Mouse (Mus musculus): ENCODE results near the gene Phf21b. TPM values are rescaled to one million over a fixed set of nuclear protein-coding genes. Genes with fewer than 3 reads are reported as not detected.
A peak's percentile ranks its signal among the peaks of the same experiment; 100 is the strongest.

The Phf21b gene
- total and polyA plus RNA-seq, 2 experiments from 2014 or later, result 2.5 to 29.7 TPM

GRCm38 (mm10) chr15:84815171-84815570, 40.7 kb downstream of the Phf21b start:
- Histone ChIP-seq H3K9ac (replicated peaks; ENCODE audit: low read length) (no peak overlapping the region), H3K4me1 (ENCODE audit: insufficient read depth, low read length) (peaks cover 31% of the 10 kb centered on the region), H3K4me3 (ENCODE audit: low read length) (no peak overlapping the region), H3K4me2 (ENCODE audit: low read depth, low read length) (no peak overlapping the region), H3K27me3 (ENCODE audit: insufficient read depth, low read length) (no peaks in the 10 kb centered on the region), H3K27ac (peak overlapping the region; percentile 27; the same call in 1 of the 2 replicates), H3K36me3 (ENCODE audit: insufficient read depth, low read length) (no peaks in the 10 kb centered on the region), H3K9me3 (ENCODE audit: low read length) (no peaks in the 10 kb centered on the region)
- ATAC-seq, result no peak
- no peak for TF ChIP-seq CTCF (IDR thresholded peaks at IDR 0.05; ENCODE audit: low read depth)
- WGBS, result 10% methylated on average over 4 of the region's 4 CpGs
- DNase-seq (ENCODE audit: low spot score), result peak; percentile 67

GRCm38 (mm10) chr15:84812831-84813357, 43.0 kb downstream of the Phf21b start:
- Histone ChIP-seq H3K4me1 (ENCODE audit: insufficient read depth, low read length) (peaks cover 31% of the 10 kb centered on the region), H3K4me3 (ENCODE audit: low read length) (no peak overlapping the region), H3K27me3 (ENCODE audit: insufficient read depth, low read length) (no peaks in the 10 kb centered on the region), H3K27ac (peak overlapping the region; percentile 68), H3K9me3 (ENCODE audit: low read length) (no peaks in the 10 kb centered on the region), H3K36me3 (ENCODE audit: insufficient read depth, low read length) (no peaks in the 10 kb centered on the region), H3K9ac (replicated peaks; ENCODE audit: low read length) (peak overlapping the region; percentile 33; the same call in 1 of the 2 replicates), H3K4me2 (ENCODE audit: low read depth, low read length) (peak overlapping the region; percentile 5; the same call in 1 of the 2 replicates)
- 21% methylated on average over 11 of the region's 11 CpGs for WGBS
- no peak for TF ChIP-seq CTCF (IDR thresholded peaks at IDR 0.05; ENCODE audit: low read depth)
- peak; percentile 70 for DNase-seq (ENCODE audit: low spot score)
- ATAC-seq, result peak; percentile 68

DNA sequence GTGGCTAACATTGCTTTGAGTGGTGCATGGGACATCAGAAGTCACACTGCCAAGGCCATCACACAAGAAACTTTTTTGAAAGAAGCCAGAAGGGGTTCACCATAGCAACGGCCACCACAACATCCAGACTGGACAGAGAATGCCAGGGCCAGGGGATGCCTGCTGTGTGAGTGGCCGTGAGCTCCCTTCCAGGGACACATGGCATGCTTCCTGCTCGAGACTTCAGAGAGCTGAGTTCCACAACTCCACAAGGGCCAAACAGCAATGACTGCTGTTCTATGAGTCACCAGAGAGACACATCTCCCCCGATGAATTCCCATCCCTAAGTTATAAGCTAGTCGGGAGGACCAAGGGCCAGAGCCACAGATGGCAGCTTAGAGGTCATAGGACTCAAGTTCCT, 44.7 kb downstream of the Phf21b start:
- H3K4me1 ChIP-seq (ENCODE audit: insufficient read depth, low read length), result peaks cover 31% of the 10 kb centered on the region
- no peaks in the 10 kb centered on the region for H3K27me3 ChIP-seq (ENCODE audit: insufficient read depth, low read length)
- H3K4me2 ChIP-seq (ENCODE audit: low read depth, low read length), result no peak overlapping the region
- ATAC-seq, result peak; percentile 28
- no peak overlapping the region for H3K4me3 ChIP-seq (ENCODE audit: low read length)
- no peaks in the 10 kb centered on the region for H3K36me3 ChIP-seq (ENCODE audit: insufficient read depth, low read length)
- TF ChIP-seq CTCF (IDR thresholded peaks at IDR 0.05; ENCODE audit: low read depth), result no peak
- no peak overlapping the region for H3K27ac ChIP-seq
- H3K9me3 ChIP-seq (ENCODE audit: low read length), result no peaks in the 10 kb centered on the region
- no peak overlapping the region for H3K9ac ChIP-seq (replicated peaks; ENCODE audit: low read length)
- 44% methylated on average over 5 of the region's 5 CpGs for WGBS
- DNase-seq (ENCODE audit: low spot score), result peak; percentile 43

- H3K4me1 ChIP-seq (ENCODE audit: insufficient read depth, low read length), result peaks cover 29% of the 10 kb centered on the region
- H3K4me2 ChIP-seq (ENCODE audit: low read depth, low read length), result no peak overlapping the region
- no peak for ATAC-seq
These were observed 46.4 kb downstream of the Phf21b start for GRCm38 (mm10) chr15:84809275-84809952.

GRCm38 (mm10) chr15:84803685-84804084, 52.2 kb downstream of the Phf21b start:
- TF ChIP-seq CTCF (IDR thresholded peaks at IDR 0.05; ENCODE audit: low read depth), result peak; percentile 77
- Histone ChIP-seq H3K27ac (no peak overlapping the region), H3K27me3 (ENCODE audit: insufficient read depth, low read length) (no peaks in the 10 kb centered on the region), H3K9me3 (ENCODE audit: low read length) (no peaks in the 10 kb centered on the region), H3K9ac (replicated peaks; ENCODE audit: low read length) (no peak overlapping the region), H3K36me3 (ENCODE audit: insufficient read depth, low read length) (no peaks in the 10 kb centered on the region), H3K4me3 (ENCODE audit: low read length) (no peak overlapping the region), H3K4me2 (ENCODE audit: low read depth, low read length) (no peak overlapping the region), H3K4me1 (ENCODE audit: insufficient read depth, low read length) (no peaks in the 10 kb centered on the region)
- DNase-seq (ENCODE audit: low spot score) (peak; percentile 62), ATAC-seq (no peak)
- 45% methylated on average over 3 of the region's 3 CpGs for WGBS

More at GRCm38 (mm10) chr15:84809275-84809952, 46.4 kb downstream of the Phf21b start:
- WGBS, result 56% methylated on average over 21 of the region's 21 CpGs
- H3K27ac ChIP-seq, result no peak overlapping the region
- no peak for DNase-seq (ENCODE audit: low spot score)
- H3K27me3 ChIP-seq (ENCODE audit: insufficient read depth, low read length), result no peaks in the 10 kb centered on the region
- H3K9me3 ChIP-seq (ENCODE audit: low read length), result no peaks in the 10 kb centered on the region
- TF ChIP-seq CTCF (IDR thresholded peaks at IDR 0.05; ENCODE audit: low read depth), result no peak
- no peak overlapping the region for H3K9ac ChIP-seq (replicated peaks; ENCODE audit: low read length)
- no peak overlapping the region for H3K4me3 ChIP-seq (ENCODE audit: low read length)
- H3K36me3 ChIP-seq (ENCODE audit: insufficient read depth, low read length), result no peaks in the 10 kb centered on the region

- Histone ChIP-seq H3K9ac (replicated peaks; ENCODE audit: low read length) (no peak overlapping the region), H3K36me3 (ENCODE audit: insufficient read depth, low read length) (peaks cover 8% of the 10 kb centered on the region; the same call in 1 of the 2 replicates), H3K9me3 (ENCODE audit: low read length) (no peaks in the 10 kb centered on the region), H3K4me2 (ENCODE audit: low read depth, low read length) (no peak overlapping the region), H3K4me1 (ENCODE audit: insufficient read depth, low read length) (no peaks in the 10 kb centered on the region), H3K27ac (no peak overlapping the region), H3K4me3 (ENCODE audit: low read length) (no peak overlapping the region), H3K27me3 (ENCODE audit: insufficient read depth, low read length) (no peaks in the 10 kb centered on the region)
- ATAC-seq, result peak; percentile 82
- DNase-seq (ENCODE audit: low spot score), result peak; percentile 80
- WGBS, result 47% methylated on average over 5 of the region's 5 CpGs
- TF ChIP-seq CTCF (IDR thresholded peaks at IDR 0.05; ENCODE audit: low read depth), result peak; percentile 91
These were observed 55.7 kb downstream of the Phf21b start for GRCm38 (mm10) chr15:84800132-84800531.

GRCm38 (mm10) chr15:84793649-84794048, 62.2 kb downstream of the Phf21b start:
- TF ChIP-seq CTCF (IDR thresholded peaks at IDR 0.05; ENCODE audit: low read depth), result peak; percentile 37
- Histone ChIP-seq H3K4me3 (ENCODE audit: low read length) (no peak overlapping the region), H3K9ac (replicated peaks; ENCODE audit: low read length) (no peak overlapping the region), H3K27ac (no peak overlapping the region), H3K36me3 (ENCODE audit: insufficient read depth, low read length) (peaks cover 8% of the 10 kb centered on the region; the same call in 1 of the 2 replicates), H3K27me3 (ENCODE audit: insufficient read depth, low read length) (no peaks in the 10 kb centered on the region), H3K9me3 (ENCODE audit: low read length) (no peaks in the 10 kb centered on the region), H3K4me2 (ENCODE audit: low read depth, low read length) (no peak overlapping the region), H3K4me1 (ENCODE audit: insufficient read depth, low read length) (no peaks in the 10 kb centered on the region)
- ATAC-seq (no peak), DNase-seq (ENCODE audit: low spot score) (peak; percentile 22)
- 78% methylated on average over 5 of the region's 5 CpGs for WGBS

Data from hindbrain, postnatal 0 days (tissue).